Mouse (Mus musculus) brain, embryonic 14.5 days (tissue): Measurements from ENCODE around the gene Fancc. TPM values are rescaled to one million over a fixed set of nuclear protein-coding genes. Genes with fewer than 3 reads are reported as not detected.
A peak's percentile ranks its signal among the peaks of the same experiment; 100 is the strongest.

ENCODE experiments used
- DNase-seq: peaks from one replicate; pipeline ENCODE4 v3.0.0-alpha.2; 2011; ENCODE audit warnings: low read depth
- CTCF ChIP-seq: fragments of 200-500 bp; IDR thresholded peaks from 2 replicates; pipeline ENCODE4 v1.5.1; 2012; ENCODE audit warnings: inconsistent platforms, mild to moderate bottlenecking, moderate library complexity, borderline replicate concordance; ENCODE audit not compliant: insufficient read depth, insufficient read length; ENCODE audit errors: extremely low read depth
- POLR2A ChIP-seq: fragments of 200-500 bp; IDR thresholded peaks from 2 replicates; pipeline ENCODE4 v1.6.1; 2012; ENCODE audit warnings: mild to moderate bottlenecking, inconsistent platforms, borderline replicate concordance; ENCODE audit not compliant: poor library complexity, insufficient read depth, insufficient read length, severe bottlenecking; ENCODE audit errors: extremely low read depth
- polyA plus RNA-seq: library from polyadenylated mRNA; depleted of rRNA; stranded (reverse); fragments of >200 nt; gene quantifications from 2 replicates; pipeline ENCODE4 v1.2.3, GENCODE M21; 2012

Gene Fancc
- polyA plus RNA-seq, 1 experiment = 12.7 TPM

DNA sequence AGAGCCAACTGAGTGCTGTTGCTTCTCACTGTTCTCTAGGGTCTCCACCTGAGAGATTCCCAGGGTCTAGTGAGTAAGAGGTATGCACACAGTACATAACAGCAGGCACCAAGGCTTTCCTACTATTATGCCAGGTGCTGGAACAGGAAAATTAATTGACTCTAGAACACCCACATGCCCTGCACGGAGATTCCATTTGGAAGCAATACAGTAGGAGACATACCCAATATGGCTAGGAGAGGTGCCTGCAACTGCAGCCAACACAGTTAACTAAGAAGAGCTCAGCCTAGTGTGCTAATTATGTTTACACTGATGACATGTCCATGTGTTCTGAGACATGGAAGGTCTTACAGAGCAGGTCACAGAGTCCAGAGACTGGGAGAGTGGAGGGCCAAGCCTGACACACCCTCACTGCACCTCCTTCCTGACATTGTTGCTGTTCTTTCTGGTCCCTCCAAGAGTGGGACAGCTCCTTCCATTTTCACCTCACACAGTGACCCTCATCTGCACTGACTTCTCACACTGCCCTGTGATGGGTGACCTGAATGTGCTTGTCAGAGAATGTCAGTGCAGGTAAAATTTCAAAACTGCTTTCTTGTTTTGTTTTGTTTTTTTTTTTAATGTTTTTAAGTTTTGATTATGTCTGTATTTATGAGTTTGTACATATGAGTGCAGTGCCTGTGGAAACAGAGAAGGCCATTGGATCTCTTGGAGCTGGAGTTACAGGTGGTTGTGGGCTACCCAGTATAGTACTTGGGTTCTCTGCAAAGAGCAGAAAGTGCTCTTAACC, 234.7 kb downstream of the Fancc start:
- TF ChIP-seq POLR2A = no peak
- TF ChIP-seq CTCF = no peak
- no peak for DNase-seq

GRCm38 (mm10) chr13:63261676-63262075, 235.4 kb downstream of the Fancc start:
- no peak for DNase-seq
- no peak for TF ChIP-seq CTCF
- no peak for TF ChIP-seq POLR2A

- peak; percentile 83 for DNase-seq
These were observed 236.1 kb downstream of the Fancc start for GRCm38 (mm10) chr13:63260753-63261631.

DNA sequence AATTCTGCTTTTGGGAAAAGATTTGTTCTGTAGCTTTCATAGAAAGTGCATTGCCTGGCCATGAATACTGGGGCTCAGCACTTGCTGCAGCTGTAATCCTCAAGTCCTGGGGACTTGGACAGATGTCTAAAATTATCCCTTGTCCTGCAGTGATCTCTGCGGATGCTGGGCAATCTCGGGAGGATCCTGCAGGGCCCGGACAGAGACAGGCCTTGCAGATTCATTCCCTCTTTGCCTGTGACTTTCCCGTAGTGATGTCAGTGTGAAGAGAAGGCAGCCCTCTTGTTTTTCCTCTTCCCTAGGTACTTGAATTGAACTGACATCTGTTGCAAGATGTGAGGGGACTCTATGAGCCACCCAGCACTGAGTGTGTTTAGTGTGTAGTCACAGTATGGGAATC, 236.9 kb downstream of the Fancc start:
- peak; percentile 37 for DNase-seq
- TF ChIP-seq POLR2A (no peak), CTCF (no peak)

More at GRCm38 (mm10) chr13:63260753-63261631, 236.1 kb downstream of the Fancc start:
- TF ChIP-seq CTCF = no peak
- no peak for TF ChIP-seq POLR2A

- TF ChIP-seq POLR2A = no peak
- no peak for TF ChIP-seq CTCF
- no peak for DNase-seq
These were observed 238.4 kb downstream of the Fancc start for GRCm38 (mm10) chr13:63258671-63259070.

- no peak for TF ChIP-seq POLR2A
- TF ChIP-seq CTCF = no peak
- no peak for DNase-seq
These were observed 238.9 kb downstream of the Fancc start for GRCm38 (mm10) chr13:63258167-63258582.

DNA sequence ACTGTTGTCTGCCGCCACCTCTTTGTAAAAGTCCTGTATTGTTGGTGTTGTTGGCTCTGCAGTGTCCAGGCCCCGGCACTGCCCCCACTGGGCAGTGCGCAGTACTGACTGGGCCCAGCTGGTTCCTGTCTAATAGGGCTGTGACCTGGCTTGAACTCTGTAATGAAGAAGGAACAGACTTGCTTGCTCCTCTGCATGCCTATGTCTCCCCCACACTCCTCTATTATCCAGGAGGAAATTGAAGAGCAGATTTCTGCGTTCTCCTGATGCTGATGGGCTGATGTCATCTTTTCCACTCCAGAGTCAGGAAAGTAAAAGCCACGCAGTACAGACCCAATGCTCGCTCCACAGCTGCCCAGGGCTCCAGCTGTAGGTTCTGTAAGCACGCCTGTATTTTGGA, 240.3 kb downstream of the Fancc start:
- DNase-seq = no peak
- TF ChIP-seq POLR2A (no peak), CTCF (peak; percentile 2; the same call in 1 of the 2 replicates)

DNA sequence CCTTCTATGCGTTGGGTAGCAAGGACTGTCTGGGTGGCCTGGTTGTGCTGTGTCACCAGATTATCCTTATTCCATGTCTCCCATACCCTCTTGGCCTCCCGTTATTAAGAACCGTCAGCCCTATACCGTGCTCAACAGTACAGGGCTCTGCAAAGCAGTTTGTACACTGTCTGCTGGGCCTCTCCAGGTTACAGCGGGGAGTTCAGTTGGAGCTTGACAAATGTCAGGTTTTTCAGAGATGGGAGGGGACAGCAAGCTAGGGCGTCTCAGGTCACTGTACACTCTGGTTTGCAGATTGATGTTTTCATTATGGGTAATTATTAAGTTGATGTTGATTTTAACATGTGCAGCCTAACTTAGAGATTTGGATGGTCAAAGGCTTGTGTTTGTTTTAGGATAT, 240.9 kb downstream of the Fancc start:
- no peak for TF ChIP-seq POLR2A
- TF ChIP-seq CTCF = no peak
- no peak for DNase-seq

GRCm38 (mm10) chr13:63255519-63256011, 241.5 kb downstream of the Fancc start:
- no peak for TF ChIP-seq POLR2A
- TF ChIP-seq CTCF = no peak
- DNase-seq = no peak

DNA sequence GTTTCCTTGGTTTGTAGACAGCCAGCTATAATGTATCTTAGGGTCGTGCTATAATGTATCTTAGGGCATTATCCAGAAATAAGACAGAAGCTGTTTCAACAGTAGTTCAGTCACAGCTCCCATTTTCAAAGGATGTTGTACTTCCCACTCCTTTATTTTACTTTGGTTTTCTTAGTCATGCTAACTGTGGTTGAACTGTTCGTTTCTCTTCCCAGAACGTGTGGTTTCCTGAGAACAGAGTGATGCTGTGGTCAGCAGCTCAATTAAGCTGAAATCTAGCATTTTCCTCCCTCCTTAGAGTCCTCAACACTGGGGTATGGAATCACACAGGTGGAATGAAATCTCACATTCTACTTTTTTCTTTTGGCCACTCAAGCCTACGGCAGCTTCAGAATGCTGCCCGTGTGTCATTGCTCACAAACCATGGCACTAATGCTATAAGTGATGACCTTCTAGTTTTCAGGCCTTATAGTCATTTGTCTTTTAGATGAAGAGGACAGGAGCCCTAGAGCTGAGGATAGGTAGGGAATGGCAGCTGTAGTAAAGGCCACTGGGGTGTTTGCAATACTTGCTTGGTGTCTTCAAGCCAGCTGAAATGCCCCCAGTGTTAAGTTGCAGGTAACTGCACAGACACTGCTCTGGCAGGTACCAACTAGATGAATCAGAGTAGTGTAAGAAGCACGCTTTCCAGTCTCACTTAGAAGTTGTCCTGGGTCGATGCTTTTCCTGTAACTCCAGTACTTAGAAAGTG, 243.0 kb downstream of the Fancc start:
- no peak for TF ChIP-seq POLR2A
- TF ChIP-seq CTCF = no peak
- no peak for DNase-seq
